Mouse (Mus musculus): ENCODE measurements around the gene Ddit4l. TPM values are rescaled to one million over a fixed set of nuclear protein-coding genes. Genes with fewer than 3 reads are reported as not detected.

Ddit4l gene
- 0.09 and 0.30 TPM in 2 replicates for polyA plus RNA-seq (2012; rRNA removed; ENCODE audit: low replicate concordance)

DNA sequence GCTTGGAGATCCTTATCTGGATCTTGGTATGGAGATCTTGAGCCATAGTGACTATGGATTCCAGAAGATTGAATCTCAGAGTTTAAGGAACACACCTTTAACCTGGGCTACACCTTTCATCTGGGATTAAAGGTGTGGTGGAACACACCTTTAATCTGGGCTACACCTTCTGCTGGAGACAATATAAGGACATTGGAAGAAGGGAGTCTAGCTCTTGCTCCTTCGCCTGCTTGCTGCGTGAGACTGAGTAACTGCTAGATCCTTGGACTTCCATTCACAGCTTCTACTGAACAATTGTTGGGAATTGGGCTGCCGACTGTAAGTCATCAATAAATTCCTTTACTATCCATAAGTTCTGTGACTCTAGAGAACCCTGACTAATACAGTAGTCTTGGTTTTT is at the start of gene Ddit4l:
Gene Ddit4l (plus strand): TSS at position 301 of the 400 bp plus-strand sequence.

GRCm38 (mm10) chr3:137671224-137671623 is 49.8 kb downstream of the Ddit4l start, which contains the start of gene Gm21962:
Gene Gm21962, plus strand, starts transcription at chr3:137671524.

Other genes starting within 250 kb of the Ddit4l start
- not detected in 2 replicates for gene Gm21962, start 49.9 kb downstream of the Ddit4l start, polyA plus RNA-seq (2012; rRNA removed; ENCODE audit: low replicate concordance)
- 295 and 310 TPM in 2 replicates for gene H2afz, start 242.9 kb downstream of the Ddit4l start, polyA plus RNA-seq (2012; rRNA removed; ENCODE audit: low replicate concordance)
- 0.72 and 0.95 TPM in 2 replicates for gene Dnajb14, start 246.1 kb downstream of the Ddit4l start, polyA plus RNA-seq (2012; rRNA removed; ENCODE audit: low replicate concordance)

Data from duodenum, adult 2 months (tissue).